ENCODE assay signal across 26 mouse cellular contexts in the genomic region with DNA sequence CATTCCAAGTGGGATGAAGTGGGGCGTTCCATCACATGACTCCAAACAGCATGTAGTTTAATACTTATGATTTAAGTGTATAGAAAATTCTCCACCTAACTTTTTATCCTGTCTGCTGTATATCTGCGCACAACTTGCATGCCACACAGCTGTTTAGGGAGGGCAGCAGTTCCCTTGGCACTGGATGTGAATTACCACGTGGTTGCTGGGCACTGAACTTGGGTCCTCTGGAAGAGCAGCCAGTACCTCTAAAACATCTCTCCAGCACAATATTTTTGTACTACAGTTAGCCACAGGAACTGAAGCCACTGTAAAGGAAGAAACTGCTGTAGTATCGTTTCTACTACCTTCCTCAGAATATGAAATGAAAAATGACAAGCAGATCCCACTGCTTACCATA.
"Had no signal": no experiment of that assay in that cellular context is flagged by ENCODE, and none has a peak within 500 bp of the region (broad histone marks: within the 10 kb centered on the region; RNA-seq: fewer than 3 reads in every experiment).

No protein-coding gene starts in this region.

- H3K36me3 ChIP-seq: heart, embryonic 15.5 days; hindbrain, embryonic 15.5 days had no signal

- H3K4me1 ChIP-seq: forebrain, embryonic 15.5 days; heart, embryonic 10.5 days; heart, embryonic 13.5 days; hindbrain, embryonic 13.5 days; hindbrain, embryonic 15.5 days; kidney, embryonic 15.5 days; limb, embryonic 13.5 days; limb, embryonic 15.5 days; liver, embryonic 13.5 days; liver, embryonic 15.5 days had no signal

- H3K4me2 ChIP-seq: forebrain, embryonic 15.5 days; heart, embryonic 13.5 days; heart, embryonic 15.5 days; hindbrain, embryonic 13.5 days; hindbrain, embryonic 15.5 days; kidney, embryonic 15.5 days; limb, embryonic 13.5 days; limb, embryonic 15.5 days; liver, embryonic 13.5 days; liver, embryonic 15.5 days had no signal

- H3K9ac ChIP-seq: forebrain, embryonic 15.5 days; forebrain, postnatal 0 days; heart, embryonic 13.5 days; heart, embryonic 15.5 days; hindbrain, embryonic 13.5 days; hindbrain, embryonic 15.5 days; kidney, embryonic 15.5 days; limb, embryonic 13.5 days; limb, embryonic 15.5 days; liver, embryonic 13.5 days; liver, embryonic 15.5 days had no signal

- H3K27me3 ChIP-seq: forebrain, embryonic 15.5 days; heart, embryonic 13.5 days; heart, embryonic 15.5 days; hindbrain, embryonic 13.5 days; hindbrain, embryonic 15.5 days; kidney, embryonic 15.5 days; limb, embryonic 13.5 days; limb, embryonic 15.5 days; liver, embryonic 13.5 days; liver, embryonic 15.5 days had no signal

- DNase-seq: forebrain, postnatal 0 days; gastrocnemius, postnatal 14 days; heart, postnatal 36 days; kidney, adult 11 months; kidney, adult 2 months; kidney, adult 9 months; kidney, postnatal 14 days; kidney, postnatal 36 days; layer of hippocampus, adult 9-11 months; layer of hippocampus, postnatal 36 days; left cerebral cortex, postnatal 4 days; liver, embryonic 13.5 days; lung, adult 18-20 months had no signal

- H3K27ac ChIP-seq: forebrain, embryonic 15.5 days; heart, embryonic 10.5 days; heart, embryonic 13.5 days; heart, embryonic 15.5 days; hindbrain, embryonic 13.5 days; hindbrain, embryonic 15.5 days; hindbrain, postnatal 0 days; kidney, embryonic 15.5 days; kidney, postnatal 0 days; limb, embryonic 13.5 days; limb, embryonic 15.5 days; liver, embryonic 13.5 days; liver, embryonic 15.5 days had no signal

- ATAC-seq: forebrain, embryonic 15.5 days; forebrain, postnatal 0 days; hindbrain, postnatal 0 days; intestine, embryonic 16.5 days had no signal

- H3K9me3 ChIP-seq: forebrain, embryonic 15.5 days; heart, embryonic 10.5 days; heart, embryonic 13.5 days; heart, embryonic 15.5 days; hindbrain, embryonic 13.5 days; hindbrain, embryonic 15.5 days; kidney, embryonic 15.5 days; limb, embryonic 13.5 days; limb, embryonic 15.5 days; liver, embryonic 13.5 days; liver, embryonic 15.5 days had no signal

- H3K4me3 ChIP-seq: forebrain, embryonic 15.5 days; heart, embryonic 10.5 days; heart, embryonic 13.5 days; heart, embryonic 15.5 days; hindbrain, embryonic 13.5 days; hindbrain, embryonic 15.5 days; kidney, embryonic 15.5 days; limb, embryonic 13.5 days; limb, embryonic 15.5 days; liver, embryonic 13.5 days; liver, embryonic 15.5 days had no signal
